Mouse (Mus musculus) kidney, postnatal 25 days (tissue): ENCODE results near the gene Rchy1.
"Not testable (repeated sequence)": the region's sequence is repeated elsewhere in the genome, so short reads cannot be mapped to it uniquely, and the experiment has no call there.

Source experiments
- DNase-seq, 2 experiments: peaks; one replicate each; pipeline ENCODE4 v3.0.0; 2021; ENCODE audit warnings: mixed read lengths in 2 of 2

Gene Rchy1

GRCm38 (mm10) chr5:91959986-91960385 lies 2.9 kb downstream of the Rchy1 start:
- DNase-seq, result no peak

GRCm38 (mm10) chr5:91959096-91959495 lies 3.8 kb downstream of the Rchy1 start:
- no peak for DNase-seq

- no peak for DNase-seq
Measured at GRCm38 (mm10) chr5:91956991-91957760, 5.7 kb downstream of the Rchy1 start.

GRCm38 (mm10) chr5:91951404-91951803 lies 11.5 kb downstream of the Rchy1 start:
- DNase-seq, result no peak

- no peak for DNase-seq
Measured at GRCm38 (mm10) chr5:91949441-91949840, 13.4 kb downstream of the Rchy1 start.

- no peak for DNase-seq
Measured at GRCm38 (mm10) chr5:91947008-91947407, 15.9 kb downstream of the Rchy1 start.

- DNase-seq, result not testable (repeated sequence)
Measured at GRCm38 (mm10) chr5:91945609-91946008, 17.3 kb downstream of the Rchy1 start.

GRCm38 (mm10) chr5:91913231-91913630 lies 49.6 kb downstream of the Rchy1 start:
- no peak for DNase-seq

- no peak for DNase-seq
Measured at GRCm38 (mm10) chr5:91911384-91912106, 51.3 kb downstream of the Rchy1 start.

GRCm38 (mm10) chr5:91910616-91911015 lies 52.3 kb downstream of the Rchy1 start:
- no peak for DNase-seq

- DNase-seq, result no peak
Measured at GRCm38 (mm10) chr5:91909010-91909620, 53.8 kb downstream of the Rchy1 start.
